Mouse (Mus musculus) adrenal gland, postnatal 10 days (tissue): ENCODE measurements around the gene Rnf10. TPM values are rescaled to one million over a fixed set of nuclear protein-coding genes. Genes with fewer than 3 reads are reported as not detected.

Experiments used
- DNase-seq: peaks from one replicate; pipeline ENCODE4 v3.0.0; 2021; ENCODE audit warnings: mixed read lengths
- total RNA-seq, 2 experiments: library from RNA; stranded (reverse); gene quantifications; 2 replicates each; pipeline ENCODE4 v1.2.3; 2021

Rnf10 gene
- total RNA-seq, 2 experiments from 2014 or later, result 228 to 254 TPM

- no peak for DNase-seq
Measured at GRCm38 (mm10) chr5:115194626-115195221, 78.0 kb downstream of the Rnf10 start.

- DNase-seq, result peak; percentile 65
Measured at GRCm38 (mm10) chr5:115193669-115194625, 78.8 kb downstream of the Rnf10 start, which contains the start of gene Cabp1. TSS of gene Cabp1 (minus strand) at chr5:115194381.

- peak; percentile 88 for DNase-seq
Measured at GRCm38 (mm10) chr5:115193226-115193625, 79.5 kb downstream of the Rnf10 start.

GRCm38 (mm10) chr5:115192828-115193195, 79.9 kb downstream of the Rnf10 start:
- no peak for DNase-seq

- DNase-seq, result peak; percentile 36
Measured at GRCm38 (mm10) chr5:115191880-115192827, 80.5 kb downstream of the Rnf10 start.

Other genes with a start within 250 kb of the Rnf10 start
- not detected for gene Gm10401, start 174.6 kb downstream of the Rnf10 start, total RNA-seq
- 100 to 1,000 TPM; 356 to 367 TPM for gene Acads, start 153.6 kb downstream of the Rnf10 start, total RNA-seq
- 10 to 100 TPM; 31.8 to 34.1 TPM for gene Unc119b, start 137.9 kb downstream of the Rnf10 start, total RNA-seq
- 100 to 1,000 TPM; 160 to 163 TPM for gene Mlec, start 114.7 kb downstream of the Rnf10 start, total RNA-seq
- 1 to 10 TPM; 4.1 to 4.4 TPM for gene Cabp1, start 78.5 kb downstream of the Rnf10 start, total RNA-seq
- gene Pop5, start 37.1 kb downstream of the Rnf10 start, total RNA-seq, result 10 to 100 TPM; 86.6 to 97.6 TPM
- 100 to 1,000 TPM in 1 of 2 experiments, 10 to 100 TPM in 1; 90.7 to 114 TPM for gene Coq5, start 6.8 kb upstream of the Rnf10 start, total RNA-seq
- gene Dynll1, start 28.1 kb upstream of the Rnf10 start, total RNA-seq, result 100 to 1,000 TPM; 243 to 258 TPM
- 10 to 100 TPM; 67.1 to 70.7 TPM for gene Srsf9, start 54.3 kb upstream of the Rnf10 start, total RNA-seq
- gene Gatc, start 68.3 kb upstream of the Rnf10 start, total RNA-seq, result 10 to 100 TPM; 19.1 to 20.1 TPM
- gene Triap1, start 68.3 kb upstream of the Rnf10 start, total RNA-seq, result 10 to 100 TPM; 28.5 to 30.1 TPM
- 1,000 to 10,000 TPM; 1,718 to 1,856 TPM for gene Cox6a1, start 76.1 kb upstream of the Rnf10 start, total RNA-seq
- gene Msi1, start 156.7 kb upstream of the Rnf10 start, total RNA-seq, result 10 to 100 TPM; 15.9 to 16.2 TPM
- not detected for gene Pla2g1b, start 193.4 kb upstream of the Rnf10 start, total RNA-seq
- gene Sirt4, start 211.8 kb upstream of the Rnf10 start, total RNA-seq, result 10 to 100 TPM; 15.8 to 31.4 TPM
- 10 to 100 TPM; 55.1 to 72.4 TPM for gene Pxn, start 233.8 kb upstream of the Rnf10 start, total RNA-seq